ENCODE assay signal across 9 mouse cellular contexts in the genomic region with DNA sequence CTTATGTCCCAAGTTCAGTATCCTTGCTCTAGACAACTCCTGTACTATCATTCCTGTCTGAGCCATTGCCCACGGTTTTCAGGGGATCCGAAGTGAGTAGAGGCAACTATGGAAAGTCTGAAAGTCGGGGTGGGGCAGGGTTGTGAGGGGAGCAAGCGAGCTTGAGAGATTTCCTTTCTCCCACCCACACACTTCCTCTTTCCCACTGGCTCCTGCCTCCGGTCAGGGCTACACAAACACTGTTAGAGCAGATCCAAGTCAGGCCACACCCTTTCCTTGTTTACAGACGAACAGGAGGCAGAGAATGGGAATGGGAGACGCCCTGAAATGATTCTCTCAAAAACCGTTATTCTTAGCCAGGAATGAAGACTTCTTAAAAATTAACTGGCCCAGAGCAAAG. TPM values are rescaled to one million over a fixed set of nuclear protein-coding genes. Genes with fewer than 3 reads are reported as not detected.
DNase-seq lines count a peak whose midpoint lies in the region; ATAC-seq lines count a peak whose summit lies in the region.
"Had no signal": no experiment of that assay in that cellular context is flagged by ENCODE, and none has a peak within 500 bp of the region (broad histone marks: within the 10 kb centered on the region; RNA-seq: fewer than 3 reads in every experiment).

No protein-coding gene starts in this region.

- H3K9me3 ChIP-seq in stomach, embryonic 16.5 days (replicated peaks; ENCODE audit: control insufficient read depth, low read length): no peaks in the 10 kb centered on the region

- H3K4me2 ChIP-seq in stomach, embryonic 16.5 days (ENCODE audit: low read depth, low read length): no peak overlapping the region

- no peak overlapping the region for H3K9ac ChIP-seq in stomach, embryonic 16.5 days (ENCODE audit: low read length)
- H3K9ac ChIP-seq: liver, embryonic 14.5 days had no signal

- H3K27me3 ChIP-seq in stomach, embryonic 16.5 days (ENCODE audit: control insufficient read depth, insufficient read depth, low read length): no peaks in the 10 kb centered on the region

- DNase-seq in ovary, adult 18-20 months (ENCODE audit: low spot score): peak; percentile 7
- DNase-seq in ovary, postnatal 14 days (ENCODE audit: low spot score): no peak
- DNase-seq in heart, adult 18-20 months: peak; percentile 85 to 94
- peak; percentile 74 for DNase-seq in kidney, postnatal 14 days
- DNase-seq in layer of hippocampus, adult 11-12 months (ENCODE audit: low spot score): no peak
- DNase-seq in cerebellum, adult 9-11 months: no peak
- DNase-seq in left cerebral cortex, postnatal 25 days (ENCODE audit: low spot score in 2 of 2): no peak

- WGBS in stomach, embryonic 16.5 days: 25% methylated on average over 8 of the region's 8 CpGs

- no peak overlapping the region for H3K4me3 ChIP-seq in stomach, embryonic 16.5 days (replicated peaks; ENCODE audit: low read length)

- H3K36me3 ChIP-seq in stomach, embryonic 16.5 days (ENCODE audit: control insufficient read depth, insufficient read depth, low read length): no peaks in the 10 kb centered on the region

- intact Hi-C loops in left cerebral cortex, postnatal 25 days (cut with DNase I): no loop called here

- H3K27ac ChIP-seq in stomach, embryonic 16.5 days (ENCODE audit: low read length): peak overlapping the region; percentile 72
- H3K27ac ChIP-seq: liver, embryonic 14.5 days had no signal

- peaks cover 15% of the 10 kb centered on the region for H3K4me1 ChIP-seq in stomach, embryonic 16.5 days (ENCODE audit: control insufficient read depth, insufficient read depth, low read length)

- ATAC-seq in stomach, embryonic 16.5 days (ENCODE audit: insufficient read depth, low FRiP score): peak; percentile 71; the same call in 1 of the 2 replicates

RNA-seq across cellular contexts. Expression of a gene that starts 23.2 kb away (rescaled TPM):
- total RNA-seq in heart, adult 18-20 months (2021): 100 to 1,000 TPM; 523 to 532 TPM
- polyA plus RNA-seq in stomach, embryonic 16.5 days (2015; fragmentation: Nextera tagmentation; extraction: Ambion mirVana): 106 and 110 TPM in 2 replicates
- total RNA-seq in left cerebral cortex, postnatal 25 days (2021): 100 to 1,000 TPM; 614 to 635 TPM

Comparison
In these comparisons a context has a peak if more than half of its experiments do, and no peak if none do; other contexts are left out.
1. DNase-seq: peak in ovary, adult 18-20 months (single experiment), heart, adult 18-20 months (2 of 2) and kidney, postnatal 14 days (single experiment); none in ovary, postnatal 14 days (single experiment), layer of hippocampus, adult 11-12 months (single experiment), cerebellum, adult 9-11 months (single experiment) and left cerebral cortex, postnatal 25 days (0 of 2).